Mouse (Mus musculus) T-helper 17 cell (primary cell): ENCODE results near the gene Utrn.

Experiments
- in situ Hi-C, 2 experiments: fragments of 300-600 bp; cut with MboI, MseI; formaldehyde crosslinking; loops; 1 replicate in 1 of 2; 2 replicates in 1 of 2; pipeline ENCODE4 v1.15.1; 2025; ENCODE audit warnings: high pct_unique_total_duplicates in 2 of 2

Utrn gene

GRCm38 (mm10) chr10:12354106-12354505 is 515.1 kb downstream of the Utrn start:
- in situ Hi-C loops: no loop called here

- in situ Hi-C loops: no loop called here
Measured at GRCm38 (mm10) chr10:12339704-12340558, 529.2 kb downstream of the Utrn start.

DNA sequence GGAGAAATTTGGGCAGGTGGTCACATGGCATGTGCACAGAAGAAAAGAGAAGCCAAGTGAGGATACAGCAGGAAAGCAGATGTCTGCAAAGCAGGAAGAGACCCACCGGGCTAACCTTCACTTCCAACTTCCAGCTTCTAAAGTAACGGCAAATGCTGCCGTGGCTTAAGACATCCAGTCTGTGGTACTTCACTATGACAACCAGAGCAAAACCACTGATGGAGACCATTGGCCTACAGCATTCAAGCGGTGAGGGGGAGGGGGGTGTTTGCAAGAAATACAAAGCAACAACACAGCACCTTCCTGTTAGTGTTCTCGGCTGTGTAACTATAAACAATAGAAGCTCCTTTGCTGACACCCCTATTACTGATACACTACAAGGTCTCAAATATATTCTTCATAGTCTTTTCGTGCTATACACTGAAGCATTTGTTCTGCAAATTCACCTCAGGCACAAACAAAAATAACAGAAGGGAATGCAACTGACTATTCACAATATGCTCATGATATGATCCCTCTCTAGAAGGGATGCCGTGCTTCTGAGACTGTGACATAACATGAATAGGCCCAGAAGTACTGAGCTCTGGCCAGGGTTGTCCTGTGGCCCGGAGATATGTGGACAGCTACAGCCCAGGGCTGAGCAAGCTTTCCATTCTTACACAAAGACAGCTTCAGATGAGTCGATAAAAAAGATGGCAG is 530.0 kb downstream of the Utrn start:
- in situ Hi-C loops: no loop called here
